Comparison of ENCODE assay signal across 38 mouse cellular contexts in genomic region chrX:127091282-127091681, GRCm38 (mm10). TPM values are rescaled to one million over a fixed set of nuclear protein-coding genes. Genes with fewer than 3 reads are reported as not detected.
"Had no signal": no experiment of that assay in that cellular context is flagged by ENCODE, and none has a peak within 500 bp of the region (broad histone marks: within the 10 kb centered on the region; RNA-seq: fewer than 3 reads in every experiment).

No protein-coding gene starts in this region.

- H3K9ac ChIP-seq: embryonic facial prominence, embryonic 12.5 days; embryonic facial prominence, embryonic 13.5 days; embryonic facial prominence, embryonic 15.5 days; forebrain, embryonic 12.5 days; forebrain, embryonic 13.5 days; forebrain, embryonic 15.5 days; forebrain, postnatal 0 days had no signal

- ATAC-seq: forebrain, embryonic 13.5 days; forebrain, embryonic 14.5 days; forebrain, embryonic 15.5 days; forebrain, embryonic 16.5 days; forebrain, postnatal 0 days had no signal

- DNase-seq: cerebellum, adult 9-11 months; cerebellum, postnatal 10 days; cerebellum, postnatal 14 days; cerebellum, postnatal 25 days; cerebellum, postnatal 36 days; embryo, embryonic 11 days; forebrain, postnatal 0 days; gastrocnemius, adult 2 months; gastrocnemius, postnatal 14 days; gastrocnemius, postnatal 25 days; gastrocnemius, postnatal 36 days; heart, adult 11 months; heart, adult 18-20 months; heart, adult 2 months had no signal

- H3K36me3 ChIP-seq: embryonic facial prominence, embryonic 10.5 days; embryonic facial prominence, embryonic 12.5 days; embryonic facial prominence, embryonic 13.5 days; embryonic facial prominence, embryonic 15.5 days; forebrain, embryonic 10.5 days; forebrain, embryonic 12.5 days; forebrain, embryonic 15.5 days; heart, embryonic 10.5 days had no signal

- H3K4me2 ChIP-seq: embryonic facial prominence, embryonic 12.5 days; embryonic facial prominence, embryonic 13.5 days; embryonic facial prominence, embryonic 15.5 days; forebrain, embryonic 12.5 days; forebrain, embryonic 13.5 days; forebrain, embryonic 15.5 days had no signal

- H3K4me3 ChIP-seq: embryonic facial prominence, embryonic 10.5 days; embryonic facial prominence, embryonic 12.5 days; embryonic facial prominence, embryonic 13.5 days; embryonic facial prominence, embryonic 15.5 days; erythroblast, embryonic 14.5 days; forebrain, embryonic 10.5 days; forebrain, embryonic 12.5 days; forebrain, embryonic 13.5 days; forebrain, embryonic 15.5 days; gastrocnemius, adult 2 months; heart, adult 2 months; heart, embryonic 10.5 days had no signal

- H3K27me3 ChIP-seq: embryonic facial prominence, embryonic 12.5 days; embryonic facial prominence, embryonic 13.5 days; embryonic facial prominence, embryonic 15.5 days; forebrain, embryonic 12.5 days; forebrain, embryonic 13.5 days; forebrain, embryonic 15.5 days had no signal

- H3K9me3 ChIP-seq: embryonic facial prominence, embryonic 10.5 days; embryonic facial prominence, embryonic 12.5 days; embryonic facial prominence, embryonic 13.5 days; embryonic facial prominence, embryonic 15.5 days; forebrain, embryonic 10.5 days; forebrain, embryonic 12.5 days; forebrain, embryonic 13.5 days; forebrain, embryonic 15.5 days; heart, embryonic 10.5 days had no signal

- H3K27ac ChIP-seq: embryonic facial prominence, embryonic 10.5 days; embryonic facial prominence, embryonic 12.5 days; embryonic facial prominence, embryonic 13.5 days; embryonic facial prominence, embryonic 15.5 days; forebrain, embryonic 10.5 days; forebrain, embryonic 12.5 days; forebrain, embryonic 13.5 days; forebrain, embryonic 15.5 days; gastrocnemius, adult 2 months; heart, adult 2 months; heart, embryonic 10.5 days had no signal

- H3K4me1 ChIP-seq: embryonic facial prominence, embryonic 10.5 days; embryonic facial prominence, embryonic 12.5 days; embryonic facial prominence, embryonic 13.5 days; embryonic facial prominence, embryonic 15.5 days; forebrain, embryonic 10.5 days; forebrain, embryonic 12.5 days; forebrain, embryonic 13.5 days; forebrain, embryonic 15.5 days; heart, embryonic 10.5 days had no signal

RNA-seq across cellular contexts. Expression of gene Gm382, which starts 51.5 kb away (rescaled TPM):
- total RNA-seq: common myeloid progenitor, adult 5-6 weeks; forebrain, postnatal 0 days; gastrocnemius, adult 18-20 months; gastrocnemius, adult 2 months; gastrocnemius, adult 8-10 months; gastrocnemius, postnatal 14 days; gastrocnemius, postnatal 25 days; gastrocnemius, postnatal 36 days; gastrocnemius, postnatal 4 days; granulocyte monocyte progenitor cell, adult 5-6 weeks; heart, adult 18-20 months; heart, adult 2 months; heart, adult 8-10 months had no signal
- polyA plus RNA-seq: cortical plate, adult 2 months; embryonic facial prominence, embryonic 10.5 days; embryonic facial prominence, embryonic 11.5 days; embryonic facial prominence, embryonic 12.5 days; embryonic facial prominence, embryonic 13.5 days; embryonic facial prominence, embryonic 14.5 days; embryonic facial prominence, embryonic 15.5 days; erythroblast, embryonic 14.5 days; forebrain, embryonic 10.5 days; forebrain, embryonic 11.5 days; forebrain, embryonic 12.5 days; forebrain, embryonic 13.5 days; forebrain, embryonic 14.5 days; forebrain, embryonic 15.5 days; forebrain, embryonic 16.5 days; forebrain, postnatal 0 days; frontal cortex, adult 2 months; gonadal fat pad, adult 2 months; heart, adult 2 months; heart, embryonic 10.5 days had no signal
